Mouse (Mus musculus) megakaryocyte progenitor cell, adult 5-6 weeks (primary cell): ENCODE results near the gene Vti1b. TPM values are rescaled to one million over a fixed set of nuclear protein-coding genes. Genes with fewer than 3 reads are reported as not detected.
A peak's percentile ranks its signal among the peaks of the same experiment; 100 is the strongest.

Experiments used
- ATAC-seq: replicated peaks from 2 replicates; pipeline ENCODE4 v1.8.0; 2016; ENCODE audit warnings: mild to moderate bottlenecking, moderate TSS enrichment, inconsistent platforms; ENCODE audit not compliant: poor library complexity
- total RNA-seq, 2 experiments: library from RNA; stranded (forward) in 1 of 2; stranded (reverse) in 1 of 2; fragments of 157-497, 149-512 nt in 1 of 2; fragments of 200-1000 nt in 1 of 2; gene quantifications; 2 replicates each; pipeline versions ENCODE4 v1.2.3 to v1.2.4; 2015 to 2017

Gene Vti1b
- total RNA-seq, 2 experiments from 2014 or later, result 16.5 to 168 TPM

- ATAC-seq, result no peak
These were observed 33.0 kb downstream of the Vti1b start for GRCm38 (mm10) chr12:79139417-79139816.

GRCm38 (mm10) chr12:79138999-79139398 is 33.5 kb downstream of the Vti1b start:
- no peak for ATAC-seq

DNA sequence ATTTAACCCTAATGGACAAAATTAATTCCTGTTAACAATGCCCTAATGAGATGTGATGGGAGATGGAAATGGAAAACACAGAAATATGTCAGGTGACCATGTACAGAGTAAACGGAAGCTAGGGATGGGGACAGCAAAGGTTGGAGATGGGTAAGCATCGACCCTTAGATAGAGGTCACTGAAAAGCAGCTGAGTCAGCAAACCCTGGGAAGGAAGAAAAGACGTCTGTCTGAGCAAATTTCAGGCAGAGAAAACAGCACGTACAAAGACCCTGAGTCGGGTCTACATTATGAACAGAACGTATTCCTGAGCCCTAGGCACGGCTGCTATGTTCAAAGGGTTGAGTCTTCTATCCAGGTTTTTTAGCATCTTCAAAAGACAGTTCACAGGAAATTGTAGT is 35.5 kb downstream of the Vti1b start:
- ATAC-seq, result no peak

DNA sequence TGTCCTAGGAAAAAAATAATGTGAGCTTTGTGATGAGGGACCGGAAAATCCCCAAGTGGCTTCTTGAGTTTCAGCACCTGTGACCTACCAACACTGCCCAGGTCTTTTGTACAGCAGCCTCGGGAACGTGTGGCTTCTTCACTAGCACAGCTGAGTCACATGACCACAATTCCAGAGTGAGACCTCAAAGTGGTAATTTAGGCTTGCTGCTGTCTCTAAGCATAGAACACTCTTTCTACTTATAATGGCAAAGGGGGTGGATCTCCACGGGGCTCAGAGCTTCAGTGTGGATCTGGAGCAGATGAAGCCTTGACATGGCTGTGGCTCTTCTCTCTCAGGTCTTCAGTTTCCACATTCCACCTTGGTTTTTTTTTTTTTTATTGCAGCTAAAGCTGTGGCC is 37.4 kb downstream of the Vti1b start:
- ATAC-seq, result no peak

DNA sequence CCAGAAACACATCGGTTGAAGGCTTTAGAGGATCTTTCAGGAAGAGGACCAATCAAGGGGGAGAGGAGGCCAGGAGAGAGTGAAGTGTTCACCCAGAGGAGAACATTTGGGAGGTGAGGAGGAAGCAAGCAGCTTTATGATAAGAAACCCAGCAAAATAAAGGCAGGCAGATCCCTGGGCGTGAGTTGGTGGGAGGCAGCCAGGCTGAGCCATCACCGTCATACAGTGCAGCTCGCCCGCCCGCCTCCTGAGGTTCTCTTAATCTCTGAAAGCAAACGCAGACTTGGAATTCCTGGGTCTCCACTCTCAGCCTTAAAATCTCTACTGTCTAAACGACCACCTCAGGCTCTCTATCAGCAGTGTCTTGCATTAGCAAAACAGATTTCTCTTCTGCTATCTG is 37.8 kb downstream of the Vti1b start:
- no peak for ATAC-seq

DNA sequence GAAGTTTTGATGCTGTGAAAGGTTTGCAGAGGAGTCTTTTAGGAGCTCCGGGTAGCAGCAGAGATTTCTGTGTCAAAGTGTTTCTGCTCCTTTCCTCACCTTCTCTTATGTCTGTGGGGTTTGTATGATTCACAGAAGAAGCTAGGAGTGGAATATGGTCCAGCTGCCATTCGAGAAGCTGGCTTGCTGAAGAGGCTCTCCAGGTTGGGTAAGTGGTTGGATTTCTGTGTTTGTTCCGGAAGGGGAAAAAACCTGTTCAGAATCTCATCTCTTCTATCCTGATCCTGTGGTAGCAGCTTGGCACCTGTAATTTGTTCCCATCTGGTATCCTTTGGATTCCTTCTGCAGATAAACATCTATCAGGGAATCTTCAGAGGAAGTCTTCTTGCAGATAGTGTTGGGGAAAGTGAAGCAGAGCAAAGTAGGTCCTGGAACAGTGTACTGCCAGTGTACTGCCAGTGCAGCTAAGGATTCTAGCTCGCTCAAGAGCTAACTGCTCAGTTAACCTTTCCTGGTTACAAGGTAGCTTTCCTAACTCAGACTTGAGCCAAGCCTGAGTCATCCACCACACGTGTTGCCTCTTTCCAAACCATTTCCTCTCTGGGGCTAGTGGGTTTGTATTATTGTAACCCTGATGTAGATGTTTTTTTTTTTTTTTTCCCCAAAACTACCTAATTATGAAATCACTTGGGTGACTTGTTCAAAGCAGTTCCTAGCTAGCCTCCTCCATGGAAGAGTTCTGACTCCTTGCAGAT is 40.6 kb downstream of the Vti1b start:
- ATAC-seq, result peak; percentile 82

GRCm38 (mm10) chr12:79131178-79131675 is 41.2 kb downstream of the Vti1b start:
- no peak for ATAC-seq

GRCm38 (mm10) chr12:79130299-79131177 is 41.9 kb downstream of the Vti1b start, which contains the start of gene Arg2:
TSS of gene Arg2 (plus strand) at chr12:79130777.
- peak; percentile 90 for ATAC-seq

GRCm38 (mm10) chr12:79122820-79123219 is 49.6 kb downstream of the Vti1b start:
- peak; percentile 68; the same call in 1 of the 2 replicates for ATAC-seq

DNA sequence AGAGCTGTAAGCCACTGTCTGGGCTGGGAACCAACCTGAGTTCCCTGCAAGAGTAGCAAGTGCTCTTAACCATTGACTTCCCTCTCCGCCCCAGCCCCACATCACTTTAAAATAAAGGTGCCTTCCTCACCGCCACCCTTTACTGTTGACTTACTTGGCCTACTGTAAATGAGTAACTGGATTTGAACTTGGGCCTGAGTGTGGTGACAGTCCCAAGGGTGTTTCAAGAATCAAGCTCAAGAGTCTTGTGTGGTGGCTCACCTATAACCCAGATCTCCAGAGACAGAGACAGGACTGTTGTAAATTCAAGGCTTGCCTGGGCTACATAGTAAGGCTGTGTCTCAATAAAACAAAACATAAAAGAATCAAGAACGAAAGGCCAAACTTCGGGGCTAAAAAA is 53.5 kb downstream of the Vti1b start:
- no peak for ATAC-seq

Other genes starting within 250 kb of the Vti1b start
- gene Tmem229b, start 165.0 kb downstream of the Vti1b start, total RNA-seq (2015), result 73.3 and 75.4 TPM in 2 replicates
- 84.1 and 102 TPM in 2 replicates for gene Tmem229b, start 165.0 kb downstream of the Vti1b start, total RNA-seq (2017)
- 0.22 and 0.25 TPM in 2 replicates for gene Plekhh1, start 143.5 kb downstream of the Vti1b start, total RNA-seq (2015)
- 0.24 and 0.25 TPM in 2 replicates for gene Plekhh1, start 143.5 kb downstream of the Vti1b start, total RNA-seq (2017)
- gene Pigh, start 83.0 kb downstream of the Vti1b start, total RNA-seq (2015), result 17.1 and 18.2 TPM in 2 replicates
- gene Pigh, start 83.0 kb downstream of the Vti1b start, total RNA-seq (2017), result 13.2 and 15.8 TPM in 2 replicates
- gene Arg2, start 41.9 kb downstream of the Vti1b start, total RNA-seq (2015), result 0.54 and 0.93 TPM in 2 replicates
- 0.04 and 0.34 TPM in 2 replicates for gene Arg2, start 41.9 kb downstream of the Vti1b start, total RNA-seq (2017)
- gene Rdh11, start 19.6 kb upstream of the Vti1b start, total RNA-seq (2015), result 14.4 and 15.7 TPM in 2 replicates
- 18.7 and 21.7 TPM in 2 replicates for gene Rdh11, start 19.6 kb upstream of the Vti1b start, total RNA-seq (2017)
- gene Rdh12, start 36.2 kb upstream of the Vti1b start, total RNA-seq (2015), result 7.0 and 9.1 TPM in 2 replicates
- 7.1 and 10.5 TPM in 2 replicates for gene Rdh12, start 36.2 kb upstream of the Vti1b start, total RNA-seq (2017)
- gene Zfyve26, start 123.6 kb upstream of the Vti1b start, total RNA-seq (2015), result 19.7 and 26.5 TPM in 2 replicates
- gene Zfyve26, start 123.6 kb upstream of the Vti1b start, total RNA-seq (2017), result 15.8 and 17.4 TPM in 2 replicates
- gene Rad51b, start 124.6 kb upstream of the Vti1b start, total RNA-seq (2015), result 15.7 and 19.5 TPM in 2 replicates
- 15.7 and 19.1 TPM in 2 replicates for gene Rad51b, start 124.6 kb upstream of the Vti1b start, total RNA-seq (2017)